Mouse (Mus musculus) forebrain, embryonic 11.5 days (tissue): ENCODE measurements around the gene Slc16a7. TPM values are rescaled to one million over a fixed set of nuclear protein-coding genes. Genes with fewer than 3 reads are reported as not detected.

ENCODE experiments used
- ATAC-seq: fragments of 200-750 bp; cut with Nextera tagmentation; replicated peaks from 2 replicates; pipeline ENCODE4 v1.8.0; 2017; ENCODE audit warnings: moderate TSS enrichment; ENCODE audit not compliant: low FRiP score
- DNase-seq: peaks from one replicate; pipeline ENCODE4 v3.0.0-alpha.2; 2017; ENCODE audit warnings: low spot score
- H3K27ac ChIP-seq: fragments of 300-500 bp; sonication (generic); 2 replicates; pipeline ENCODE4 v1.5.1; 2014; ENCODE audit warnings: low read depth, low read length
- H3K27me3 ChIP-seq: fragments of 300-500 bp; sonication (generic); 2 replicates; pipeline ENCODE4 v1.6.1; 2014; ENCODE audit warnings: mild to moderate bottlenecking, low read length, mixed read lengths; ENCODE audit not compliant: control insufficient read depth, insufficient read depth
- H3K36me3 ChIP-seq: fragments of 300-500 bp; sonication (generic); 2 replicates; pipeline ENCODE4 v1.6.1; 2014; ENCODE audit warnings: mild to moderate bottlenecking, low read length, moderate library complexity, mixed read lengths; ENCODE audit not compliant: control insufficient read depth, insufficient read depth
- H3K4me1 ChIP-seq: fragments of 300-500 bp; sonication (generic); replicated peaks from 2 replicates; pipeline ENCODE4 v1.6.1; 2014; ENCODE audit warnings: low read length, mixed read lengths; ENCODE audit not compliant: control insufficient read depth, insufficient read depth
- H3K4me2 ChIP-seq: fragments of 300-500 bp; sonication (generic); 2 replicates; pipeline ENCODE4 v1.6.1; 2014; ENCODE audit warnings: low read depth, mild to moderate bottlenecking, low read length, moderate library complexity, mixed read lengths; ENCODE audit not compliant: severe bottlenecking
- H3K4me3 ChIP-seq: fragments of 300-500 bp; sonication (generic); 2 replicates; pipeline ENCODE4 v1.5.1; 2014; ENCODE audit warnings: low read depth, low read length
- H3K9ac ChIP-seq: fragments of 300-500 bp; sonication (generic); 2 replicates; pipeline ENCODE4 v1.6.1; 2014; ENCODE audit warnings: low read length
- H3K9me3 ChIP-seq: fragments of 300-500 bp; sonication (generic); 2 replicates; pipeline ENCODE4 v1.6.1; 2016; ENCODE audit warnings: low read length, mixed read lengths; ENCODE audit not compliant: control insufficient read depth
- WGBS: fragments of 180-500 bp; shearing (Covaris S2); extraction: QIAGEN DNeasy Blood & Tissue Kit; methylation state at CpG from one replicate; pipeline ENCODE4 v1.1.7; 2014; 5-methylcytosine and 5-hydroxymethylcytosine counted together
- polyA plus RNA-seq: library from polyadenylated mRNA; unstranded; fragments of >200 nt; fragmentation: Nextera tagmentation; extraction: Ambion mirVana; gene quantifications from 2 replicates; pipeline ENCODE4 v1.2.1, GENCODE M21; 2014

Slc16a7 gene
- 3.5 and 4.6 TPM in 2 replicates for polyA plus RNA-seq

- Histone ChIP-seq H3K4me2 (peak within 1 kb of the TSS; percentile 79), H3K9me3 (no peaks in the 10 kb centered on the region), H3K4me1 (peaks cover 3% of the 10 kb centered on the region; the same call in 1 of the 2 replicates), H3K27me3 (no peaks in the 10 kb centered on the region), H3K36me3 (no peaks in the 10 kb centered on the region), H3K4me3 (peak within 1 kb of the TSS; percentile 67), H3K9ac (peak within 1 kb of the TSS; percentile 73), H3K27ac (no peak within 1 kb of the TSS)
- DNase-seq = peak; percentile 88
- peak; percentile 95 for ATAC-seq
- WGBS = under 1% methylated on average over 58 of the region's 67 CpGs
These were observed at the start of gene Slc16a7 for GRCm38 (mm10) chr10:125388876-125389786. Gene Slc16a7 (minus strand): TSS chr10:125389465.

- DNase-seq = no peak
- Histone ChIP-seq H3K36me3 (no peaks in the 10 kb centered on the region), H3K9me3 (no peaks in the 10 kb centered on the region), H3K4me2 (no peak overlapping the region), H3K9ac (no peak overlapping the region), H3K27ac (no peak overlapping the region), H3K4me3 (no peak overlapping the region), H3K27me3 (no peaks in the 10 kb centered on the region), H3K4me1 (no peaks in the 10 kb centered on the region)
- WGBS = 77% methylated on average over 6 of the region's 6 CpGs
- no peak for ATAC-seq
These were observed 29.5 kb upstream of the Slc16a7 start for GRCm38 (mm10) chr10:125418795-125419194.

- WGBS = 87% methylated on average over 4 of the region's 4 CpGs
- H3K27ac ChIP-seq = no peak overlapping the region
- H3K27me3 ChIP-seq = no peaks in the 10 kb centered on the region
- no peak overlapping the region for H3K9ac ChIP-seq
- no peak overlapping the region for H3K4me3 ChIP-seq
- ATAC-seq (no peak), DNase-seq (no peak)
- H3K9me3 ChIP-seq = no peaks in the 10 kb centered on the region
- H3K4me1 ChIP-seq = no peaks in the 10 kb centered on the region
- no peak overlapping the region for H3K4me2 ChIP-seq
- H3K36me3 ChIP-seq = no peaks in the 10 kb centered on the region
These were observed 10.5 kb upstream of the Slc16a7 start for GRCm38 (mm10) chr10:125399796-125400195.

- H3K27ac ChIP-seq = no peak overlapping the region
- H3K27me3 ChIP-seq = no peaks in the 10 kb centered on the region
- no peak overlapping the region; the same call in 1 of the 2 replicates for H3K4me3 ChIP-seq
- DNase-seq (no peak), ATAC-seq (no peak)
- H3K36me3 ChIP-seq = no peaks in the 10 kb centered on the region
- H3K9me3 ChIP-seq = no peaks in the 10 kb centered on the region
- WGBS = 92% methylated on average over 6 of the region's 6 CpGs
- H3K4me2 ChIP-seq = peak overlapping the region; percentile 79
- peaks cover 3% of the 10 kb centered on the region; the same call in 1 of the 2 replicates for H3K4me1 ChIP-seq
- H3K9ac ChIP-seq = peak overlapping the region; percentile 73; the same call in 1 of the 2 replicates
These were observed 746 bp upstream of the Slc16a7 start for GRCm38 (mm10) chr10:125390011-125390410.

- Histone ChIP-seq H3K9ac (peak overlapping the region; percentile 73), H3K9me3 (no peaks in the 10 kb centered on the region), H3K4me2 (peak overlapping the region; percentile 79), H3K4me1 (peaks cover 3% of the 10 kb centered on the region; the same call in 1 of the 2 replicates), H3K27me3 (no peaks in the 10 kb centered on the region), H3K4me3 (peak overlapping the region; percentile 67), H3K36me3 (no peaks in the 10 kb centered on the region), H3K27ac (no peak overlapping the region)
- DNase-seq (no peak), ATAC-seq (peak; percentile 25; the same call in 1 of the 2 replicates)
- WGBS = 10% methylated on average over 7 of the region's 7 CpGs
These were observed 787 bp downstream of the Slc16a7 start for GRCm38 (mm10) chr10:125388481-125388875.

GRCm38 (mm10) chr10:125387782-125388415, 1.4 kb downstream of the Slc16a7 start:
- no peak overlapping the region for H3K27ac ChIP-seq
- H3K4me3 ChIP-seq = no peak overlapping the region
- WGBS = 44% methylated on average over 14 of the region's 14 CpGs
- H3K4me2 ChIP-seq = no peak overlapping the region
- no peaks in the 10 kb centered on the region for H3K27me3 ChIP-seq
- DNase-seq = no peak
- peaks cover 3% of the 10 kb centered on the region; the same call in 1 of the 2 replicates for H3K4me1 ChIP-seq
- H3K36me3 ChIP-seq = no peaks in the 10 kb centered on the region
- H3K9ac ChIP-seq = no peak overlapping the region
- ATAC-seq = no peak
- H3K9me3 ChIP-seq = no peaks in the 10 kb centered on the region

GRCm38 (mm10) chr10:125375526-125375925, 13.7 kb downstream of the Slc16a7 start:
- Histone ChIP-seq H3K9ac (no peak overlapping the region), H3K4me3 (no peak overlapping the region), H3K4me2 (no peak overlapping the region), H3K36me3 (no peaks in the 10 kb centered on the region), H3K4me1 (no peaks in the 10 kb centered on the region), H3K9me3 (no peaks in the 10 kb centered on the region), H3K27ac (no peak overlapping the region), H3K27me3 (no peaks in the 10 kb centered on the region)
- DNase-seq = no peak
- ATAC-seq = no peak
- 89% methylated on average over 5 of the region's 5 CpGs for WGBS

- no peaks in the 10 kb centered on the region for H3K27me3 ChIP-seq
- no peaks in the 10 kb centered on the region for H3K4me1 ChIP-seq
- H3K4me3 ChIP-seq = no peak overlapping the region
- WGBS = 95% methylated on average over 13 of the region's 13 CpGs
- no peaks in the 10 kb centered on the region for H3K36me3 ChIP-seq
- H3K4me2 ChIP-seq = no peak overlapping the region
- no peak overlapping the region for H3K27ac ChIP-seq
- ATAC-seq (no peak), DNase-seq (no peak)
- H3K9me3 ChIP-seq = no peaks in the 10 kb centered on the region
- no peak overlapping the region for H3K9ac ChIP-seq
These were observed 16.6 kb downstream of the Slc16a7 start for GRCm38 (mm10) chr10:125372666-125373065.
